Mouse (Mus musculus): ENCODE measurements around the gene Adig. TPM values are rescaled to one million over a fixed set of nuclear protein-coding genes. Genes with fewer than 3 reads are reported as not detected.

Adig gene
- total RNA-seq, 4 experiments from 2014 or later, result 6.9 to 56.3 (median 40.8) TPM

DNA sequence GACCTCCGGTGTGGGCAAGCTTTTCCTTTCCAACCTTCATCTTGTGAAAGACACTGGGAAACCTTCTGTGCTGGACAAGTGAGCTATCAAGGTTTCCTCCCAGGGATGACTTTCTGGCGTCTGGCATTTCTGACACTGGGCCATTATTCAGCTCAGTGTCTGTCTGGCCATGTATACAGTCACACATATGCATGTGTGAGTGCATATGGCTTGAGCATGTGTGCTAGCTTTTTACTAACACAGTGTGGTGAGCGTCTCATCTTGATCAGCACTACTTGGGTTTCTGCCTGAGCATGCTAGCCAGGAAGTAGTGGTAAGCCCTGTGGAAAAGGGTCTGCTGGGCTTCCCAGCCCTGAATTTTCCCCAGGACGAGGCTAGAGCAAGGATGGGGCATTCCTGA, 38.9 kb downstream of the Adig start:
- DNase-seq, result no peak

DNA sequence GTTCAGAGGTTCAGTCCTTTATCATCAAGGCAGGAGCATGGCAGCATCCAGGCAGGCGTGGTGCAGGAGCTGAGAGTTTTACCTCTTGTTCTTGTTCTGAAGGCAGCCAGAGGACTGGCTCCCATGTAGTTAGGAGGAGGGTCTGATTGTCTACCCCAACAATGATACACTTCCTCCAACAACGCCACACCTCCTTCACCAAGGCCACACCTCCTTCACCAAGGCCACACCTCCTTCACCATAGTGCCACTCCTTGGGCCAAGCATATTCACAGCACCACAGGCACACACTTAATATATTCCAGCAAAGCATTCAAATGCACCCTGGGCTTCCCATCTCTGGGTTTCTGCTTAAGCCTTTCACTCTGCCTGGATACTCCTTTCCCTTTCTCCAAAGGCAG, 42.9 kb downstream of the Adig start:
- no peak for DNase-seq

DNA sequence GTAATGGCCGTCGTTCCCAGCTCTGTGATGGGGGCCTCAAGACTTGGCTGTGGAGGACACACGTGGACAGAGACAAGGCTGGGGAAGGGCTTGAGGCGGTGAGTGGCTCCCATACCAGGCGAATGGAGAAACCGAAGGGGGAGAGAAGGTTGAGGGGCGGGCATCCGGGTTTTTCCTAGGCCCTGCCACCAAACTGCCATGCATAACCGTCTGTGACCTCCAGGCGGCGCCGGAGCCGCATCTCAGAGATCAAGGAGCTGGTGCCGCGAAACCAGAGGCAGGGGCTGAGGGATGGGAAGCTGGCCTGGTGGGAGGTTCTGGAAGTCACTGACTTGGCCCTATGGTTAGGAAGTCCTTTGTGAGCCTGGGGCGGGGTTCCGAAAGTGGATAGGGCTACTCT, 44.3 kb downstream of the Adig start:
- DNase-seq, result peak; percentile 17

DNA sequence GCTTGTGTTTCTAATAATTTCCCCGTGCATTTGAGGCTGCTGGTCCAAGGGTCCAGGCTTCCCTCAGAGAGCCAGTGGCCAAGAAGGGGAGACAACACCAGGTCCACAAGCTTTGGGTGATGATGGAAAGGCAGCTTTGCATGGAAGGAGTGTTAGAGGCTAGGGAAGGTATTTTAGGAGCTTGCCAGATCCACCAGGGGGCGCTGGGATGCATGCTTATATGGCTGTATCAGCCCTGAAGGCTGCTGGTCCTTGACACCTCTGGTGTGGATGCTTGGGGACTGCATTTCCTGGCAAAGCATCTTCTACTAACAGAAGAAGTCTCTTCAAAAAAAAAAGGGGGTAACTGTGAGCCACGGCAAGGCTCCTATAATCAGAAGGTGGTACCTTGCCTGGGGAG, 47.7 kb downstream of the Adig start:
- peak; percentile 48 for DNase-seq

DNA sequence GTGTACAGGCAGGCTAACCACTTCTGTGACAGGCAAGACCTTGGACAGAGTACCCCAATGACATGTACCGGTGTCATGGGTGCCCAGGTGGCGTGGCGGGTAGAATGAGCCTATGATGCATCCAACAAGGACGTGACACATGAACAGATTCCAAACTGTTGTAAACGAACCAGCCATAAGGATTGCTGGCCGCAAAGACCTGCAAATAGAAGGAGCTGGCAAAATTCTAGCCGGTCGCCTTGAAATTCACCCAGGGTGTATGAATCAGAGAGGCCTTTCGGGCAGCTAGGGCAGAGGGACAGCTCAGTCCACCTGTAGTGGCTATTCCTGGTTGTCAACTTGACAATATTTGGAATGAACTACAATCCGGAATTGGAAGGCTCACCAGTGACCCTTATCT, 52.0 kb downstream of the Adig start:
- no peak for DNase-seq

DNA sequence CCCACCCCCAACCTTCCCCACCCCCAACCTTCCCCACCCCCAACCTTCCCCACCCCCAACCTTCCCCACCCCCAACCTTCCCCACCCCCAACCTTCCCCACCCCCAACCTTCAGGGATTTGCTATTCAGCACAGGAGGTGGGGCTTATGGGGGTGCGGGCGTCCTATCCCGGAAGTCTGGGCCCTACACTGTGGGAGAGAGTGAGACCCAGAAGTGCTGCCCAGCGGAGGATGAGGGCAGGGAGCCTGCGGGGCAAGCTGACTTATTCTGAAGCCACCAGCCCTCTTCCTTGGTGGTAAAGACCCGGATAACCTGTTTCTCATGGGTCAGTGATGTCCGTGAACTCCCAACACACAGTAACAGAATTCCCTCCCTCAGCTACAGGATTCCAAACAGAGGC, 52.8 kb downstream of the Adig start:
- peak; percentile 42 for DNase-seq

DNA sequence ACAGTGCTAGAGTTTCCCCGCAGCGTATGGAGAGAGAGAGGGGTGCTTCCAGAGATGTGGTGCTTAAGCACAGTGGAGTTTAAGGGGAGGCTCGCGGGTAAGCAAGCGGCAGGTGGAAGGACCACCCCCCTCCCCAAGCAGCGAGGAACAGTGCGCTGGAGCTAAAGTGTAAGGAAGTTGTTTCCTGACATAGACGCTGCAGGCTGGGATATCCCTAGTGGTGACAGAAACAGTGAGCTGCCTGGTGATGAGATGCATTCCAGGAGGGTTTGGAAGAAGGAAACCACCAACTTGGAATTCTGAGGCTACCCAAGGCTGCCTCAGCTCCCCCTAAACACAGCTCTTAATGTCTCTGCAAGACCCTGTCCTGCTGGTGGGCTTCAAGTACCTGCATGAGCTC, 53.4 kb downstream of the Adig start:
- DNase-seq, result no peak

DNA sequence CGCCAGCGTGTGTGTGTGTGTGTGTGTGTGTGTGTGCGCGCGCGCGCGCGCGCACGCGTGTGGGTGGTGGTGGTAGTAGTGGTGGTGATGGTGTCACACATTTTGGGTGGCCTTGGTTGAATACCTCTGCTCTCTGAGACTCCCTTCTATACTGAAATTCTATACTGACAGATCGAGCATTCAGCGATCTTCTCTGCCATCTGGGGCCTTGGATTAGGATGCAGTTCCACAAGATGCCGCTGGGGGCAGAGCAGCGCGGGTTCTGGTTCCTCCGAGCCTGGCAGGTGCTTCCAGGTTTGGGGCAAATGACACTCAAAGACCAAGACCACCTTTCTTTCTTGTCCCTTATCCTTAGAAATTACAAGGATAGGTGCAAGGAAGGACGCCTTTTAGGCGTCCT, 53.8 kb downstream of the Adig start:
- DNase-seq, result peak; percentile 21

DNA sequence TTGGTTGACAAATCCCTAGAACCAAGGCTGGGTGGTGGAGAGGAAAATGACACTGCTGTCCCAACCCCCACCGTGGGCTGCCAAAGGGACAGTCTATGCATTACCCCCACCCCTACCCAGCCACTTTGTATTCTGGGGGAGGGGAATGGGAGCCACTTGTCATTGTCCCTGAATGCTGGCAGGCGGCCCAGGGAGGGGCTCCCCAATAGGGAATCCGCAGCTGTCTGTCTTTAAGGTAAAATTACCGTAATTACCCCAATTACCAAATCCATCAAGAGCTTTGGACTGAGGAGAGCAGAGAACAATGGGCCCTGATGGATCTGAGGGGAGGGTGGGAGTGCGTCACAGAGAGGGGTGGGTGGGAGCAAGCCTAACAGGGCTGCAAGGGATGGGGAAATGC, 54.3 kb downstream of the Adig start:
- no peak for DNase-seq

Other genes with a start within 250 kb of the Adig start
- not detected for gene Bpi, start 244.5 kb upstream of the Adig start, total RNA-seq (2022)
- 10 to 100 TPM; 17.7 to 53.5 (median 24.9) TPM for gene Lbp, start 196.1 kb upstream of the Adig start, total RNA-seq (2022)
- gene Snhg11, start 127.0 kb upstream of the Adig start, total RNA-seq (2022), result 10 to 100 TPM; 16.5 to 72.5 (median 44.2) TPM
- gene Ralgapb, start 92.8 kb upstream of the Adig start, total RNA-seq (2022), result 10 to 100 TPM; 70.4 to 97.0 (median 85.3) TPM
- gene Arhgap40, start 10.2 kb downstream of the Adig start, total RNA-seq (2022), result not detected
- under 1 TPM in 2 of 4 experiments, not detected in 2; 0.11 to 0.17 TPM for gene Slc32a1, start 108.2 kb downstream of the Adig start, total RNA-seq (2022)
- gene Actr5, start 122.3 kb downstream of the Adig start, total RNA-seq (2022), result 10 to 100 TPM; 13.2 to 19.7 (median 14.6) TPM
- gene Ppp1r16b, start 162.8 kb downstream of the Adig start, total RNA-seq (2022), result 10 to 100 TPM in 3 of 4 experiments, 1 to 10 TPM in 1; 9.9 to 13.8 (median 11.1) TPM

All from adrenal gland, adult 8-10 months (tissue).